Mouse (Mus musculus): ENCODE results near the gene Timm29. TPM values are rescaled to one million over a fixed set of nuclear protein-coding genes. Genes with fewer than 3 reads are reported as not detected.

The Timm29 gene
- polyA plus RNA-seq, 1 experiment from 2014 or later, result 15.8 TPM

GRCm38 (mm10) chr9:21616232-21616781 is 23.8 kb downstream of the Timm29 start:
- 2% methylated on average over 56 of the region's 57 CpGs for WGBS (ENCODE audit: missing documents)
- peak overlapping the region; percentile 67 for H3K27ac ChIP-seq
- H3K36me3 ChIP-seq (ENCODE audit: inconsistent target), result no peaks in the 10 kb centered on the region
- peaks cover 48% of the 10 kb centered on the region for H3K79me2 ChIP-seq (ENCODE audit: inconsistent target)
- peak overlapping the region; percentile 76 for H3K4me3 ChIP-seq (ENCODE audit: inconsistent target)

DNA sequence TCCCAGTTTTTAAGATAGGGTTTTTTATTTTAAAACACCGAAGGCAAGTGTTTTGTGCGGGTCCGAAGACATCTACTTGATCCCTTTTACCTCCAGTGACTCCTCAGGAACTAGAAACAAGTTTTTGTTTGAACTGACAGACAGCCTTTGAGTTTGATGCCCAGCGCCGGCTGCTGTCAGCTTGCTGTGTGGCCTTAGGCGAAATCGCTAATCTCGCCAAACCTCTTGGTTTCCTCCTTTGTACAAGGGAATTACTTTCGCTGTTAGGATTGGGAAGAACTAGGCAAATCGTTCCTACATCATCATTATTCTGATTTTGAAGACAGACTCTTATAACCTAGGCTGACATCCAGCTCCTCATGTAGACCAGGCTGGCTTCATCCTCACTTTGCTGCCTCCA is 24.5 kb downstream of the Timm29 start:
- WGBS (ENCODE audit: missing documents), result 5% methylated on average over 10 of the region's 10 CpGs
- H3K79me2 ChIP-seq (ENCODE audit: inconsistent target), result peaks cover 56% of the 10 kb centered on the region
- peak overlapping the region; percentile 76 for H3K4me3 ChIP-seq (ENCODE audit: inconsistent target)
- peak overlapping the region; percentile 62 for H3K27ac ChIP-seq
- no peaks in the 10 kb centered on the region for H3K36me3 ChIP-seq (ENCODE audit: inconsistent target)

- Histone ChIP-seq H3K27ac (no peak overlapping the region), H3K79me2 (ENCODE audit: inconsistent target) (peaks cover 88% of the 10 kb centered on the region)
- 85% methylated on average over 4 of the region's 4 CpGs for WGBS (ENCODE audit: missing documents)
These were observed 27.7 kb downstream of the Timm29 start for GRCm38 (mm10) chr9:21620229-21620628.

GRCm38 (mm10) chr9:21622676-21623075 is 30.2 kb downstream of the Timm29 start:
- Histone ChIP-seq H3K36me3 (ENCODE audit: inconsistent target) (no peaks in the 10 kb centered on the region), H3K27ac (no peak overlapping the region), H3K79me2 (ENCODE audit: inconsistent target) (peaks cover 100% of the 10 kb centered on the region), H3K4me3 (ENCODE audit: inconsistent target) (no peak overlapping the region)
- WGBS (ENCODE audit: missing documents), result 93% methylated on average over 1 of the region's 1 CpGs

More at GRCm38 (mm10) chr9:21620229-21620628, 27.7 kb downstream of the Timm29 start:
- H3K4me3 ChIP-seq (ENCODE audit: inconsistent target), result no peak overlapping the region
- no peaks in the 10 kb centered on the region for H3K36me3 ChIP-seq (ENCODE audit: inconsistent target)

DNA sequence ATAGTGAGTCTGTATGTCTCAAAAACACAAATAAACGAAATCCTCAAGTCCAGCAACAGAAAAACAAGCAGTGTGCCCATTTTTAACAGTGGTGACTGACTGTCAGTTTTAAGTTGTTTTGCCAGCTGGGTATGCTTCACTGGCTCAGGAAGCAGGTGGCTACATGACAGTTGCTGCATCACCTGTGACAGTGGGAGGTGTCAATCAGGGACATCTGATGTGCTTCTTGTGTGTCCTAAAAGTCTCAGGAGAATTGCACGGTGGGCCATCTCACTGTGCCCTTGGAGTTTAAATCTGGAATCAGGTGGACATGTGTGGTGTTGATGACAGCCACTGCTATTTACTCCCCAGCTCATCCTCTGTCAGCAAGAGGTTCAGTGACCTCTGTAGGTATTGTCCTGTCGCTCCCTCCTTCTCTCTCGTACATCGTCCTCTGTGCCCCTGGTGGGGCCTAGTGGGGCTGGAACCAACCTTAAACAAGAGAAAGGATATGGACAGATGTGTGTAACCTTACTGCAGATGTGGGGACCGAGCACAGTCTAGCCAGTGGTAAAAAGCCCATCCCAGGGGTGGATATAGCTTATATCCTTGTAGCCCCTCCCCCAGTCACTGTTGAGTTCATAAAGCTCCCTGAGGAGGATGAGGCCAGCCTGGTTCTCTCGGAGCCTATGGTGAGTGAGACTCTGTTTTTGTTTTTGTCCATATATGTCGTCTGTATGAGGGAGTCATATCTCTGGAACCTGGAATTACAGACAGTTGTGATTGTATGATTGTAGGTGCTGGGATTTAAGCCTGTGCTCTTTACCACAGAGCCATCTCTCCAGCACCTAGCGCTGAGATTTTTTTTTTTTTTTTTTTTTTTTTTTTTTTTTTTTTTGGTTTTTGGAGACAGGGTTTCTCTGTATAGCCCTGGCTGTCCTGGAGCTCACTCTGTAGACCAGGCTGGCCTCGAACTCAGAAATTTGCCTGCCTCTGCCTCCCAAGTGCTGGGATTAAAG is 33.1 kb downstream of the Timm29 start:
- H3K4me3 ChIP-seq (ENCODE audit: inconsistent target), result no peak overlapping the region
- 92% methylated on average over 8 of the region's 10 CpGs for whole genome bisulfite sequencing (ENCODE audit: missing documents)
- H3K27ac ChIP-seq, result no peak overlapping the region

GRCm38 (mm10) chr9:21626571-21626970 is 34.0 kb downstream of the Timm29 start:
- H3K79me2 ChIP-seq (ENCODE audit: inconsistent target), result peaks cover 100% of the 10 kb centered on the region
- H3K4me3 ChIP-seq (ENCODE audit: inconsistent target), result no peak overlapping the region
- no peaks in the 10 kb centered on the region for H3K36me3 ChIP-seq (ENCODE audit: inconsistent target)
- no peak overlapping the region for H3K27ac ChIP-seq

More for the DNA sequence above, 33.1 kb downstream of the Timm29 start:
- H3K36me3 ChIP-seq (ENCODE audit: inconsistent target), result no peaks in the 10 kb centered on the region
- H3K79me2 ChIP-seq (ENCODE audit: inconsistent target), result peaks cover 100% of the 10 kb centered on the region

GRCm38 (mm10) chr9:21627145-21627795 is 34.7 kb downstream of the Timm29 start:
- no peak overlapping the region for H3K27ac ChIP-seq
- H3K4me3 ChIP-seq (ENCODE audit: inconsistent target), result no peak overlapping the region
- H3K36me3 ChIP-seq (ENCODE audit: inconsistent target), result no peaks in the 10 kb centered on the region
- WGBS (ENCODE audit: missing documents), result 71% methylated on average over 5 of the region's 5 CpGs
- peaks cover 100% of the 10 kb centered on the region for H3K79me2 ChIP-seq (ENCODE audit: inconsistent target)

DNA sequence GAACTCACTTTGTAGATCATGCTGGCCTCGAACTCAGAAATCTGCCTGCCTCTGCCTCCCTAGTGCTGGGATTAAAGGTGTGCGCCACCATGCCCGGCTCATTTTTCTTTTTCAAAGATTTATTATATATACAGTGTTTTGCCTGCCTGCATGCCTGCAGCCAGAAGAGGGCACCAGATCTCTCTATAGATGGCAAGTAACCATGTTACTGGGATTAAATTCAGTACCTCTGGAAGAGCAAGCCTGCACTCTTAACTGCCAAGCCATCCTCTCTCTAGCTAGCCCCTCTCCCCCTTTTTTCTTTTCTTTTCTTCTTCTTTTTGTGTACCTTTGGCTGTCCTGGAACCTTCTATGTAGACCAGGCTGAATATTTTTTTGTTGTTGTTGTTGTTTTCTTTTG is 38.2 kb downstream of the Timm29 start:
- Histone ChIP-seq H3K27ac (no peak overlapping the region), H3K36me3 (ENCODE audit: inconsistent target) (peaks cover 31% of the 10 kb centered on the region; the same call in 1 of the 2 replicates), H3K4me3 (ENCODE audit: inconsistent target) (no peak overlapping the region), H3K79me2 (ENCODE audit: inconsistent target) (peaks cover 97% of the 10 kb centered on the region)
- 80% methylated on average over 3 of the region's 3 CpGs for WGBS (ENCODE audit: missing documents)

DNA sequence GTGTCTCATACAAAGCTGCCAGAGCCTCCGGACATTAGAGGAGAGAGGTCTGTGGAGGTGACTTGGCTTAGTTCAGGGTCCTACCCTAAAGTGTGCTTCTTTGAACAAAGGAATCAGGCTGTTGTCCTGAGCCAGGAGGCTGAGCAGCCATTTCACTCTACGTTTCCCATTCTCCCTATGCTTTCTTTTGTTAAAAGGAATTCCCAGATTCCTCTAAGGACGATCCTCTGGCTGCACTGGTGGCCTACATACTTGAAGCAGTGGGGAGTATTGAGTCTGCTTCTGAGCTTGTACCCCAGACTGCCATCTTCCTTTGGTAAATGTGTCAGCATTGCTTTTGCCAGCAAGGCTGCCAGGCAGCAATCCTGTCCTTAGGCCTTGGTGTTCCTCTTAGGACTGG is 40.6 kb downstream of the Timm29 start:
- 98% methylated on average over 3 of the region's 3 CpGs for WGBS (ENCODE audit: missing documents)
- Histone ChIP-seq H3K4me3 (ENCODE audit: inconsistent target) (no peak overlapping the region), H3K79me2 (ENCODE audit: inconsistent target) (peaks cover 73% of the 10 kb centered on the region), H3K36me3 (ENCODE audit: inconsistent target) (peaks cover 55% of the 10 kb centered on the region), H3K27ac (no peak overlapping the region)

GRCm38 (mm10) chr9:21635639-21636038 is 43.1 kb downstream of the Timm29 start:
- H3K4me3 ChIP-seq (ENCODE audit: inconsistent target), result no peak overlapping the region
- 100% methylated on average over 4 of the region's 7 CpGs for WGBS (ENCODE audit: missing documents)
- no peak overlapping the region for H3K27ac ChIP-seq
- peaks cover 79% of the 10 kb centered on the region for H3K36me3 ChIP-seq (ENCODE audit: inconsistent target)
- H3K79me2 ChIP-seq (ENCODE audit: inconsistent target), result peaks cover 48% of the 10 kb centered on the region

- Histone ChIP-seq H3K36me3 (ENCODE audit: inconsistent target) (peaks cover 99% of the 10 kb centered on the region), H3K27ac (no peak overlapping the region), H3K79me2 (ENCODE audit: inconsistent target) (peaks cover 14% of the 10 kb centered on the region; the same call in 1 of the 2 replicates), H3K4me3 (ENCODE audit: inconsistent target) (no peak overlapping the region)
- 95% methylated on average over 11 of the region's 11 CpGs for WGBS (ENCODE audit: missing documents)
These were observed 46.5 kb downstream of the Timm29 start for GRCm38 (mm10) chr9:21639031-21639430.

Other genes with a start within 250 kb of the Timm29 start
- 35.3 to 40.5 TPM (median 35.7 TPM) in 3 replicates for gene Ilf3, start 224.9 kb upstream of the Timm29 start, polyA plus RNA-seq (2018)
- 6.1 to 12.6 TPM (median 9.4 TPM) in 3 replicates for gene Qtrt1, start 180.9 kb upstream of the Timm29 start, polyA plus RNA-seq (2018)
- 101 to 145 TPM (median 112 TPM) in 3 replicates for gene Dnm2, start 167.8 kb upstream of the Timm29 start, polyA plus RNA-seq (2018)
- 5.5 to 16.0 TPM (median 11.8 TPM) in 3 replicates for gene Tmed1, start 82.5 kb upstream of the Timm29 start, polyA plus RNA-seq (2018)
- gene AB124611, start 66.5 kb upstream of the Timm29 start, polyA plus RNA-seq (2018), result 88.5 to 191 TPM (median 116 TPM) in 3 replicates
- 14.6 to 27.6 TPM (median 25.0 TPM) in 3 replicates for gene Carm1, start 45.8 kb upstream of the Timm29 start, polyA plus RNA-seq (2018)
- gene Yipf2, start 106 bp downstream of the Timm29 start, polyA plus RNA-seq (2018), result 6.9 to 12.2 TPM (median 7.4 TPM) in 3 replicates
- gene Smarca4, start 23.4 kb downstream of the Timm29 start, polyA plus RNA-seq (2018), result 55.9 to 76.6 TPM (median 68.5 TPM) in 3 replicates
- 29.9 to 80.2 TPM (median 62.2 TPM) in 3 replicates for gene Ldlr, start 130.8 kb downstream of the Timm29 start, polyA plus RNA-seq (2018)
- gene Spc24, start 167.6 kb downstream of the Timm29 start, polyA plus RNA-seq (2018), result 0.45 to 5.8 TPM (median 3.0 TPM) in 3 replicates
- gene Kank2, start 206.0 kb downstream of the Timm29 start, polyA plus RNA-seq (2018), result 5.1 to 8.4 TPM (median 5.6 TPM) in 3 replicates
- gene Angptl8, start 242.8 kb downstream of the Timm29 start, polyA plus RNA-seq (2018), result not detected in 3 replicates